Mouse (Mus musculus) 3134 (cell line): Measurements from ENCODE around the gene BC035947.
A peak's percentile ranks its signal among the peaks of the same experiment; 100 is the strongest.
"Not testable (repeated sequence)": the region's sequence is repeated elsewhere in the genome, so short reads cannot be mapped to it uniquely, and the experiment has no call there.

ENCODE experiments used
- DNase-seq: peaks from one replicate; pipeline ENCODE4 v3.0.0-alpha.2; 2011; ENCODE audit warnings: low spot score; ENCODE audit not compliant: insufficient read length; ENCODE audit errors: extremely low read depth

The BC035947 gene

GRCm38 (mm10) chr1:78502527-78502926 is 9.4 kb downstream of the BC035947 start:
- DNase-seq, result no peak

- not testable (repeated sequence) for DNase-seq
Measured at GRCm38 (mm10) chr1:78501856-78502255, 10.1 kb downstream of the BC035947 start.

GRCm38 (mm10) chr1:78501036-78501435 is 10.9 kb downstream of the BC035947 start:
- no peak for DNase-seq

- DNase-seq, result no peak
Measured at GRCm38 (mm10) chr1:78490143-78490542, 21.8 kb downstream of the BC035947 start.

- DNase-seq, result peak; percentile 89
Measured at GRCm38 (mm10) chr1:78488752-78489492, 23.0 kb downstream of the BC035947 start, which contains the start of gene Farsb. TSS of gene Farsb (minus strand) at chr1:78488897.

- no peak for DNase-seq
Measured at GRCm38 (mm10) chr1:78488427-78488751, 23.6 kb downstream of the BC035947 start.

- no peak for DNase-seq
Measured at GRCm38 (mm10) chr1:78484361-78484760, 27.6 kb downstream of the BC035947 start.

- no peak for DNase-seq
Measured at GRCm38 (mm10) chr1:78483430-78483829, 28.5 kb downstream of the BC035947 start.

GRCm38 (mm10) chr1:78472441-78472840 is 39.5 kb downstream of the BC035947 start:
- no peak for DNase-seq

GRCm38 (mm10) chr1:78454659-78455058 is 57.3 kb downstream of the BC035947 start:
- DNase-seq, result peak; percentile 11

GRCm38 (mm10) chr1:78453886-78454285 is 58.1 kb downstream of the BC035947 start:
- DNase-seq, result no peak

GRCm38 (mm10) chr1:78452544-78452943 is 59.4 kb downstream of the BC035947 start:
- DNase-seq, result no peak

GRCm38 (mm10) chr1:78451070-78451854 is 60.7 kb downstream of the BC035947 start:
- no peak for DNase-seq

- DNase-seq, result peak; percentile 28
Measured at GRCm38 (mm10) chr1:78448091-78448490, 63.9 kb downstream of the BC035947 start.
